Mouse (Mus musculus) lung, adult 2 months (tissue): ENCODE measurements at regions not wholly inside any gene's neighbourhood (a gene's known extent, or its start where the extent isn't known, plus 50 kb on each side); places are given as distances from the start of the nearest gene placed in this dataset.

Source experiments
- CTCF ChIP-seq: fragments of 200-500 bp; IDR thresholded peaks from 2 replicates; pipeline ENCODE4 v1.5.1; 2011; ENCODE audit warnings: mild to moderate bottlenecking, low read length, control low read depth; ENCODE audit not compliant: insufficient read depth
- POLR2A ChIP-seq: fragments of 200-500 bp; IDR thresholded peaks from 2 replicates; pipeline ENCODE4 v1.6.1; 2011; ENCODE audit warnings: low read depth, mild to moderate bottlenecking, control low read depth, low read length, borderline replicate concordance; ENCODE audit errors: extremely low read depth

GRCm38 (mm10) chr16:44648547-44649223 is 75.4 kb upstream of the Nepro start:
- TF ChIP-seq POLR2A (no peak), CTCF (no peak)
